Comparison of ENCODE assay signal across 9 mouse cellular contexts in genomic region chr6:49208935-49209334, GRCm38 (mm10). TPM values are rescaled to one million over a fixed set of nuclear protein-coding genes. Genes with fewer than 3 reads are reported as not detected.
DNase-seq lines count a peak whose midpoint lies in the region; ATAC-seq and TF ChIP-seq lines count a peak whose summit lies in the region.
"Had no signal": no experiment of that assay in that cellular context is flagged by ENCODE, and none has a peak within 500 bp of the region (broad histone marks: within the 10 kb centered on the region; RNA-seq: fewer than 3 reads in every experiment).

No protein-coding gene starts in this region.

- no peak for TF ChIP-seq EP300 in CH12.LX (IDR thresholded peaks at IDR 0.05; ENCODE audit: low read length)

- TF ChIP-seq CTCF in CH12.LX (conservative IDR thresholded peaks at IDR 0.05 in 1 of 2, IDR thresholded peaks at IDR 0.05 in 1 of 2; ENCODE audit: low read depth in 2 of 2, low read length in 2 of 2): no peak
- no peak for TF ChIP-seq CTCF in layer of hippocampus, adult 2 months (conservative IDR thresholded peaks at IDR 0.05)

- H3K4me2 ChIP-seq in hindbrain, embryonic 11.5 days (replicated peaks; ENCODE audit: low read depth, low read length): no peak overlapping the region
- H3K4me2 ChIP-seq in hindbrain, embryonic 12.5 days (replicated peaks): no peak overlapping the region
- H3K4me2 ChIP-seq in CH12.LX (ENCODE audit: insufficient read depth, low read depth, poor library complexity, severe bottlenecking): peak overlapping the region; percentile 92

- H3K79me2 ChIP-seq in CH12.LX (replicated peaks; ENCODE audit: control insufficient read depth, extremely low read depth, insufficient read depth, poor library complexity, severe bottlenecking): peaks cover 42% of the 10 kb centered on the region

- no peak overlapping the region for H3K9ac ChIP-seq in hindbrain, embryonic 11.5 days (ENCODE audit: low read depth, low read length)
- H3K9ac ChIP-seq in hindbrain, embryonic 12.5 days: no peak overlapping the region
- peak overlapping the region; percentile 53 for H3K9ac ChIP-seq in CH12.LX (ENCODE audit: insufficient read depth, low read depth)
- H3K9ac ChIP-seq: midbrain, embryonic 12.5 days had no signal

- H3K36me3 ChIP-seq in hindbrain, embryonic 11.5 days (ENCODE audit: control insufficient read depth, insufficient read depth, low read length): no peaks in the 10 kb centered on the region
- H3K36me3 ChIP-seq in hindbrain, embryonic 12.5 days: peaks cover 19% of the 10 kb centered on the region
- peaks cover 10 to 27% of the 10 kb centered on the region in 2 experiments for H3K36me3 ChIP-seq in CH12.LX (replicated peaks in 1 of 2; ENCODE audit: control insufficient read depth in 1 of 2, insufficient read depth in 1 of 2, low read length in 1 of 2)

- H3K4me1 ChIP-seq in hindbrain, embryonic 11.5 days (replicated peaks; ENCODE audit: control insufficient read depth, insufficient read depth, low read length): peaks cover 10% of the 10 kb centered on the region; the same call in 1 of the 2 replicates
- peaks cover 43% of the 10 kb centered on the region for H3K4me1 ChIP-seq in hindbrain, embryonic 12.5 days
- peaks cover 13 to 68% of the 10 kb centered on the region in 2 experiments for H3K4me1 ChIP-seq in CH12.LX (ENCODE audit: control insufficient read depth in 1 of 2, insufficient read depth in 2 of 2)

- DNase-seq in hindbrain, embryonic 11.5 days (ENCODE audit: low spot score): peak; percentile 39
- DNase-seq in CH12.LX (ENCODE audit: extremely low read depth): peak; percentile 88
- peak; percentile 63 for DNase-seq in c-Kit-negative CD71-positive TER-119-positive erythroid progenitor cells, embryonic 14.5 days (ENCODE audit: low read depth, low spot score)
- peak; percentile 56 for DNase-seq in liver
- peak; percentile 47 for DNase-seq in thymus, postnatal 25 days
- DNase-seq in layer of hippocampus, adult 9-11 months: no peak
- no peak for DNase-seq in layer of hippocampus, adult 2 months (ENCODE audit: low spot score in 2 of 2)

- no peaks in the 10 kb centered on the region for H3K9me3 ChIP-seq in hindbrain, embryonic 11.5 days (ENCODE audit: control insufficient read depth, low read length)
- no peaks in the 10 kb centered on the region for H3K9me3 ChIP-seq in hindbrain, embryonic 12.5 days (replicated peaks)
- no peaks in the 10 kb centered on the region for H3K9me3 ChIP-seq in CH12.LX (replicated peaks; ENCODE audit: low read length)
- H3K9me3 ChIP-seq: midbrain, embryonic 12.5 days had no signal

- peak; percentile 49 for TF ChIP-seq POLR2A in CH12.LX (IDR thresholded peaks at IDR 0.05; ENCODE audit: low read depth, low read length)

- no peak overlapping the region for H3K4me3 ChIP-seq in hindbrain, embryonic 11.5 days (ENCODE audit: low read depth, low read length)
- H3K4me3 ChIP-seq in hindbrain, embryonic 12.5 days: no peak overlapping the region
- peak overlapping the region; percentile 2 to 47 (median 37) for H3K4me3 ChIP-seq in CH12.LX (replicated peaks in 1 of 3; ENCODE audit: low read depth in 2 of 3, low read length in 2 of 3, poor library complexity in 1 of 3)
- no peak overlapping the region for H3K4me3 ChIP-seq in layer of hippocampus, adult 2 months
- H3K4me3 ChIP-seq: midbrain, embryonic 12.5 days had no signal

- dilution Hi-C loops in CH12.LX (cut with MboI; ENCODE audit: extremely low pct_ligation_motif_present, extremely low pct_unique_long_range_greater_than_20kb, low sequenced_read_pairs): no loop called here

- no peak overlapping the region for H3K27ac ChIP-seq in hindbrain, embryonic 11.5 days (ENCODE audit: low read depth, low read length)
- no peak overlapping the region for H3K27ac ChIP-seq in hindbrain, embryonic 12.5 days
- H3K27ac ChIP-seq in CH12.LX (ENCODE audit: insufficient read depth, low read depth): peak overlapping the region; percentile 58; the same call in 1 of the 2 replicates
- H3K27ac ChIP-seq in layer of hippocampus, adult 2 months: no peak overlapping the region
- H3K27ac ChIP-seq: midbrain, embryonic 12.5 days had no signal

- peak; percentile 43; the same call in 1 of the 2 replicates for ATAC-seq in hindbrain, embryonic 11.5 days (ENCODE audit: low FRiP score)
- ATAC-seq in hindbrain, embryonic 12.5 days (ENCODE audit: low FRiP score): no peak

- in situ Hi-C loops in CH12.LX (cut with MboI; ENCODE audit: low pct_ligation_motif_present, low pct_unique_long_range_greater_than_20kb, low sequenced_read_pairs): loop anchor here (10.0 kb wide), 1 partner anchor 46 kb away; no protein-coding TSS in a partner anchor

- no peak for TF ChIP-seq RAD21 in CH12.LX (IDR thresholded peaks at IDR 0.05; ENCODE audit: low read depth, low read length)

- WGBS in hindbrain, embryonic 11.5 days: 87% methylated on average over 5 of the region's 5 CpGs
- WGBS in hindbrain, embryonic 12.5 days: 85% methylated on average over 5 of the region's 5 CpGs

- H3K27me3 ChIP-seq in hindbrain, embryonic 11.5 days (ENCODE audit: control insufficient read depth, insufficient read depth, low read length): no peaks in the 10 kb centered on the region
- no peaks in the 10 kb centered on the region for H3K27me3 ChIP-seq in hindbrain, embryonic 12.5 days
- no peaks in the 10 kb centered on the region for H3K27me3 ChIP-seq in CH12.LX (replicated peaks)
- H3K27me3 ChIP-seq: midbrain, embryonic 12.5 days had no signal

TF ChIP-seq in CH12.LX, 34 proteins besides CTCF, POLR2A, EP300 and RAD21:
- TF ChIP-seq BHLHE40 (IDR thresholded peaks at IDR 0.05; ENCODE audit: low read depth, low read length) (no peak), ETS1 (conservative IDR thresholded peaks at IDR 0.05; ENCODE audit: low read depth, low read length) (no peak), MYC (IDR thresholded peaks at IDR 0.05; ENCODE audit: low read depth, low read length) (no peak), ZC3H11A (IDR thresholded peaks at IDR 0.05; ENCODE audit: low read depth, low read length) (no peak), JUN (IDR thresholded peaks at IDR 0.05; ENCODE audit: insufficient read depth, low read depth, low read length) (no peak), SIN3A (IDR thresholded peaks at IDR 0.05; ENCODE audit: low read length) (0 out of 2 replicates have a peak, but pooled peaks have one; percentile 16), IRF4 (IDR thresholded peaks at IDR 0.05; ENCODE audit: low read depth, low read length) (no peak), CHD1 (IDR thresholded peaks at IDR 0.05; ENCODE audit: low read depth, low read length) (no peak), ZKSCAN1 (IDR thresholded peaks at IDR 0.05; ENCODE audit: borderline replicate concordance, low read depth, low read length) (no peak), USF2 (conservative IDR thresholded peaks at IDR 0.05; ENCODE audit: low read depth, low read length) (no peak), JUND (conservative IDR thresholded peaks at IDR 0.05; ENCODE audit: low read depth, low read length) (no peak), TCF12 (IDR thresholded peaks at IDR 0.05; ENCODE audit: low read depth, low read length) (no peak), NELFE (IDR thresholded peaks at IDR 0.05; ENCODE audit: low read depth, low read length) (no peak), MEF2A (IDR thresholded peaks at IDR 0.05; ENCODE audit: borderline replicate concordance, low read depth, low read length) (no peak), PAX5 (IDR thresholded peaks at IDR 0.05; ENCODE audit: low read length) (no peak), ZNF384 (IDR thresholded peaks at IDR 0.05; ENCODE audit: low read depth, low read length) (peak; percentile 28; the same call in 1 of the 2 replicates), ZMIZ1 (IDR thresholded peaks at IDR 0.05; ENCODE audit: low read depth, low read length) (no peak), GABPA (IDR thresholded peaks at IDR 0.05; ENCODE audit: insufficient replicate concordance, low read depth, low read length) (no peak), SMC3 (IDR thresholded peaks at IDR 0.05; ENCODE audit: low read depth, low read length) (no peak), HCFC1 (IDR thresholded peaks at IDR 0.05; ENCODE audit: low read depth, low read length) (no peak), KAT2A (IDR thresholded peaks at IDR 0.05; ENCODE audit: insufficient replicate concordance, low read length) (no peak), TBP (conservative IDR thresholded peaks at IDR 0.05; ENCODE audit: low read depth, low read length) (no peak), MXI1 (IDR thresholded peaks at IDR 0.05; ENCODE audit: low read depth, low read length) (no peak), CHD2 (IDR thresholded peaks at IDR 0.05; ENCODE audit: low read length) (peak; percentile 93), MAZ (IDR thresholded peaks at IDR 0.05; ENCODE audit: low read depth, low read length) (no peak)

RNA-seq across cellular contexts. Expression of gene Igf2bp3, which starts 5.8 kb away (rescaled TPM):
- 132 and 133 TPM in 2 replicates for polyA plus RNA-seq in hindbrain, embryonic 11.5 days (2014; fragmentation: Nextera tagmentation; extraction: Ambion mirVana)
- 95.3 and 100 TPM in 2 replicates for polyA plus RNA-seq in hindbrain, embryonic 12.5 days (2016; fragmentation: Nextera tagmentation; extraction: Ambion mirVana)
- total RNA-seq in CH12.LX (2012; rRNA removed): 18.4 TPM in 2 replicates
- 35.6 and 39.1 TPM in 2 replicates for total RNA-seq in CH12.LX (2014; rRNA removed)
- 22.0 and 23.1 TPM in 2 replicates for polyA plus RNA-seq in CH12.LX (2012; ENCODE audit: insufficient read length, low read depth)
- total RNA-seq in layer of hippocampus, adult 2 months (2021): not detected

RNA-seq across cellular contexts. Expression of gene Tra2a, which starts 54.9 kb away (rescaled TPM):
- 56.7 and 82.9 TPM in 2 replicates for polyA plus RNA-seq in hindbrain, embryonic 11.5 days (2014; fragmentation: Nextera tagmentation; extraction: Ambion mirVana)
- polyA plus RNA-seq in hindbrain, embryonic 12.5 days (2016; fragmentation: Nextera tagmentation; extraction: Ambion mirVana): 142 and 148 TPM in 2 replicates
- total RNA-seq in CH12.LX (2012; rRNA removed) (55.4 and 78.8 TPM in 2 replicates), CH12.LX (2014; rRNA removed) (120 and 142 TPM in 2 replicates)
- polyA plus RNA-seq in CH12.LX (2012; ENCODE audit: insufficient read length, low read depth): 95.1 and 103 TPM in 2 replicates
- 10 to 100 TPM; 69.9 to 86.9 TPM for total RNA-seq in layer of hippocampus, adult 2 months (2021)

Comparison
In these comparisons a context has a peak if more than half of its experiments do, and no peak if none do; other contexts are left out.
1. DNase-seq: peak in hindbrain, embryonic 11.5 days (single experiment), CH12.LX (single experiment), c-Kit-negative CD71-positive TER-119-positive erythroid progenitor cells, embryonic 14.5 days (single experiment), liver (single experiment) and thymus, postnatal 25 days (single experiment); none in layer of hippocampus, adult 9-11 months (single experiment) and layer of hippocampus, adult 2 months (0 of 2).
2. H3K4me3 ChIP-seq: peak in CH12.LX (3 of 3); none in hindbrain, embryonic 11.5 days (single experiment), hindbrain, embryonic 12.5 days (single experiment) and layer of hippocampus, adult 2 months (single experiment).